Mouse (Mus musculus): ENCODE data around the gene Slc2a9. TPM values are rescaled to one million over a fixed set of nuclear protein-coding genes. Genes with fewer than 3 reads are reported as not detected.

Slc2a9 gene
- total RNA-seq, 2 experiments from 2014 or later: 0.10 to 0.43 TPM

- no peak for DNase-seq
These were observed 2.9 kb downstream of the Slc2a9 start for GRCm38 (mm10) chr5:38500043-38500442.

- DNase-seq: no peak
These were observed 3.6 kb downstream of the Slc2a9 start for GRCm38 (mm10) chr5:38499316-38499811.

- DNase-seq: no peak
These were observed 4.5 kb downstream of the Slc2a9 start for GRCm38 (mm10) chr5:38498479-38498878.

GRCm38 (mm10) chr5:38496491-38497057 is 6.4 kb downstream of the Slc2a9 start:
- DNase-seq: no peak

- no peak for DNase-seq
These were observed 9.1 kb downstream of the Slc2a9 start for GRCm38 (mm10) chr5:38493890-38494289.

DNA sequence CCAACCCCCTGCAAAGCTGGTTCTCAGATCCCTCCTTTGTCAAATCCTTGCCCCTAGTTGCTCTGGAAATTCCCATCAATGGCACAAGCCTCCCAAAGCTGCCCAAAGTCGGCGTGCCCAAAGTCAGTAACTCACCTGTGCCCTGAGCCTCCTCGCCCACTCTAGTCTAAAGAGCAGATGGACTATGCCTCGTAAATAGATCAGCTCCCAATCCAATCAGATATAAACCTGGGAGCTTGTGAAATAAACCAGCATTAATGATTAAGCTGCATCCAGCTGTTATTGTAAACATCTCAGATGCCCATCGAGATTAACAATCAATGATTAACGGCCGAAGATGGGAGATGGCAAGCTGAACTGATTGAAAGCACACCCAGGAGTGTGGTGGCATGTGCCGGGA is 11.2 kb downstream of the Slc2a9 start:
- no peak for DNase-seq

- no peak for DNase-seq
These were observed 13.2 kb downstream of the Slc2a9 start for GRCm38 (mm10) chr5:38489739-38490138.

GRCm38 (mm10) chr5:38488673-38489615 is 14.0 kb downstream of the Slc2a9 start:
- DNase-seq: no peak

- no peak for DNase-seq
These were observed 14.9 kb downstream of the Slc2a9 start for GRCm38 (mm10) chr5:38488026-38488425.

GRCm38 (mm10) chr5:38487247-38487646 is 15.7 kb downstream of the Slc2a9 start:
- no peak for DNase-seq

DNA sequence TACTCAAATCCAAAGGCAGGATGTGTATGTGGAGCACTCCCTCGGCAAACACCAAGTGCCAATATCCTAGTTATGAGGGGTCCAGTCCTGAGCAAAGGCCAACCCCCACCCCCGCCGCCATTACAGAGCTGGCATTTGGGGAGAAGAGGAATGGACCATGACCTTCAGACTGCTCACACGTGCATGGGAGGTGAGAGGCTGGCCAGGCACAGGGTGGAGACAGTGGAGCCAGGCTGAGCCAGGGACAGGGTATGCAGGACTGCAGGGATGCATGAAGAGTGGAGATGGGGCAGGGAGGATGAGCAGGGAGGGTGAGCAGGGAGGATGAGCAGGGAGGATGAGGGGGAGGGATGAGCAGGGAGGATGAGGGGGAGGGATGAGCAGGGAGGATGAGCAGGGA is 17.0 kb downstream of the Slc2a9 start:
- DNase-seq: no peak

DNA sequence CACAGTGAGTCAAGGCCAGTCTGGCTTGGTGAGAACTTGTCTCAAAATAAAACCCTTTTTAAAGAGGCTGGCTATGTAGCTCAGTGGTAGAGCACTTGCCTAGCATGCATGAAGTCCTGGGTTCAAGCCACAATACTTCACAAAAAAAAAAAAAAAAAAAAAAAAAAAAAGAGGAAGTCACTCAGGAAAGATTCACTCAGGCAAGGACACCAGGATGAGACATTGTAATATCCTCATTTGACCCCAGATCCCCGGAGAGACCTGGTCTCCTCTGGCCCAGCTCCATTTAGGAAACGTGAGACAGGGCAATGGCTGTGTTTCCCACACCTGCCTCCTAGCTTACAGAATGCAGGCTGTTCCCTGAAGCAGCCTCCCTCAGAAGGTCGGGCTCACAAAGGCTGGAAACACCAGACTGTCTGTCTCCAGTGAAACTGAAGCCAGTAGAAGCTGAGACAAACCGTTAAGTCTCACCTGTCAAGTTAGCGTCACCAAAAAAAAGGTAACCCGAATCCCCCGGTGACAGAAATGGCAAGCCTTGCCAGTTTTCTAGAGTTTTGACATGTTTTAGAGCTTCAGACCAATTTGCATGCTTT is 19.3 kb downstream of the Slc2a9 start:
- DNase-seq: no peak

GRCm38 (mm10) chr5:38480822-38481707 is 21.9 kb downstream of the Slc2a9 start:
- DNase-seq: peak; percentile 1

DNA sequence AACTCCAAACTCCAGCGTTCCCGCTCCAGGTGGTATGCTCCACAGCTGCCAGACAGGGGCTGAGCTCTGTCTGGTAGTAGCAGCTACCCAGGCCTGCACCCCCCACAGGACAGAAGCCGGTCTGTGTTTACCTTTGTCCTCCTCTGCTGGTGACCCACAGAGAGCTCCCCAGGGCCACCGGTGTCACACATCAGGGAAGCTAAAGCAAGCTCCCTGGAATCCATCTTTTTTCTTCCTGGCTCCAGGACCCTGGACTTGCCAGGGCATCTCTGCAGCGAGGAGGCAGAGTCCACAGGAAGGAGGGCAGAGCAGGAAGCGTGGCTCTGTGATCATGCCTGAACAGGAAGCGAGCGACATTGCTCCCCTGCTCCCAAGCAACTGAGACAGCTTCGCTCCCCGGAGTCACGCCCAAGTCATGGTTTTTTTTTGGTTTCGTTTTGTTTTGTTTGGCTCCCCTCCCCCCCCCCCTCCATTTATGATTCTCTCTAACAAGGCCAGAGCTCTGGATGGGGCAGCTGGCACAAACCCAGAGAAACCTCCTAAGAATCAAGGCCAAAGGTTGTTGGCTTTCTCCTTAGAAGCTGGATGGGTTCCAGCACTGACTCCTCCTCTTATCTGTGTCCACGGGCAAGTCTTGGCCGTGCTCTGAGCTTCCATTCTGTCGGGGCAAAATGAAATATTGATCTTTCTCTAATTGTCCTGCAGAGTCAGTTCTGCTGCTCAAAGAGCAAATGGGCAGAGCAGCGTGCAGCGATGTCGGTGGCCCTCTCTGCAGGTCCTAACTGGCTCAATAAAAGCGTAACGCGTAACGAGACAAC is 22.8 kb downstream of the Slc2a9 start:
- peak; percentile 27 for DNase-seq

DNA sequence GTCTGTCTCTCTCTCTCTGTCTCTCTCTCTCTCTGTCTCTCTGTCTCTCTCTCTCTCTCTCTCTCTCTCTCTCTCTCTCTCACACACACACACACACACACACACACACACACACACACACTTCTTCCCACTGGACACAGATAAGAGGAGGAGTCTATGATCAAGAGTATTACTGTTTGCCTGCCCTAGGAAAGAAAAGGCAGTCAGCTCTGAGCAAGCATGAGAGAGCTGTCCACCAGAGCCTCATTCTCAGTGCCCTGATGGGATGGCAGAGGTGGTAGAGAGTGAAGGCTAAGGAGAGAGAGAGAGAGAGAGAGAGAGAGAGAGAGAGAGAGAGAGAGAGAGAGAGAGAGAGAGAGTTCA is 23.4 kb downstream of the Slc2a9 start:
- DNase-seq: peak; percentile 4

DNA sequence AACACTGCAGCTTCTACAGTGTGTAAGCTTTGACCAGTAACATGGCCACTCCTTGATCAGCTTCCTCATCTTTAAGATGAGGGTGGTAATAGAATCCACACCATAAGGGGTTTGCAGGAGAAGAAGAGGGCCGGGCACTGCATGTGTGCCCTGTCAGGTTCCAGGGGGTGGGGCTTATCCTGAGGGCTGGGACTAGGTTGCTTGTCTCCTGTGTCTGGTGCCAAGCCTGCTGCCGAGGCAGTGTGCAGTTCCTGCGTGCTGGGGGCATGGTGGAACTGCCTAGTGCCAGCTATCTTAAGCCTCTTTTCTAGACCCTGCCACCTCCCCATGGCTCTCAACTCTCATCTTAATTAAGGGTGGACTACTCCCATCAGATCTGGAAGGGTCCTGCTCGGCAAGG is 23.9 kb downstream of the Slc2a9 start:
- DNase-seq: peak; percentile 7

- peak; percentile 4 for DNase-seq
These were observed 25.1 kb downstream of the Slc2a9 start for GRCm38 (mm10) chr5:38477731-38478445.

GRCm38 (mm10) chr5:38476861-38477565 is 25.9 kb downstream of the Slc2a9 start:
- peak; percentile 7 for DNase-seq

- DNase-seq: peak; percentile 3
These were observed 32.1 kb downstream of the Slc2a9 start for GRCm38 (mm10) chr5:38470881-38471280.

Measured in gastrocnemius, postnatal 25 days (tissue).